Mouse (Mus musculus) myocyte (in vitro differentiated cells): Measurements from ENCODE around the gene Tmem247.

Experiments
- CEBPB ChIP-seq: IDR thresholded peaks from 2 replicates; pipeline ENCODE4 v1.6.1; 2011; ENCODE audit warnings: mild to moderate bottlenecking, moderate library complexity; ENCODE audit not compliant: poor library complexity, insufficient read depth, severe bottlenecking
- MYOD1 ChIP-seq, 3 experiments: IDR thresholded peaks; one replicate each; pipeline ENCODE4 v1.6.1; 2011; ENCODE audit warnings: control low read depth in 2 of 3, low read depth in 2 of 3, mild to moderate bottlenecking in 2 of 3, moderate library complexity in 1 of 3; ENCODE audit not compliant: insufficient read length in 2 of 3, control insufficient read depth in 1 of 3
- MYOG ChIP-seq, 3 experiments: IDR thresholded peaks; one replicate each; pipeline ENCODE4 v1.6.1; 2011; ENCODE audit warnings: control low read depth in 2 of 3, low read depth in 2 of 3, mild to moderate bottlenecking in 2 of 3; ENCODE audit not compliant: insufficient read length in 2 of 3, control insufficient read depth in 1 of 3, insufficient read depth in 1 of 3
- POLR2A ChIP-seq: IDR thresholded peaks from one replicate; pipeline ENCODE4 v1.6.1; 2011; ENCODE audit warnings: low read depth, mild to moderate bottlenecking, control low read depth, moderate library complexity; ENCODE audit not compliant: insufficient read length
- POLR2AphosphoS2 ChIP-seq: IDR thresholded peaks from one replicate; pipeline ENCODE4 v1.6.1; 2011; ENCODE audit warnings: low read depth, control low read depth; ENCODE audit not compliant: insufficient read length
- USF1 ChIP-seq: IDR thresholded peaks from one replicate; pipeline ENCODE4 v1.6.1; 2011; ENCODE audit warnings: low read depth, mild to moderate bottlenecking, control low read depth, moderate library complexity

GRCm38 (mm10) chr17:86967048-86967447, 49.9 kb downstream of the Tmem247 start:
- TF ChIP-seq MYOD1 (IDR thresholded peaks at IDR 0.05; ENCODE audit: control insufficient read depth in 1 of 3, insufficient read length in 2 of 3, low read depth in 2 of 3) (no peak), CEBPB (no peak), POLR2A (no peak), USF1 (no peak), MYOG (IDR thresholded peaks at IDR 0.05; ENCODE audit: control insufficient read depth in 1 of 3, insufficient read depth in 1 of 3, insufficient read length in 2 of 3, low read depth in 2 of 3) (no peak), POLR2AphosphoS2 (peak; percentile 42)
